Mouse (Mus musculus) small intestine, adult 2 months (tissue): ENCODE results near the gene Zfp423.

ENCODE experiments used
- CTCF ChIP-seq: fragments of 200-500 bp; IDR thresholded peaks from 2 replicates; pipeline ENCODE4 v1.5.1; 2012; ENCODE audit warnings: low read depth, mild to moderate bottlenecking, control low read depth, inconsistent platforms, low read length, moderate library complexity, mixed read lengths; ENCODE audit not compliant: insufficient replicate concordance, insufficient read length; ENCODE audit errors: extremely low read depth
- POLR2A ChIP-seq: fragments of 200-500 bp; IDR thresholded peaks from 2 replicates; pipeline ENCODE4 v1.6.1; 2012; ENCODE audit warnings: low read depth, mild to moderate bottlenecking, control low read depth, inconsistent platforms, low read length, moderate library complexity

- TF ChIP-seq CTCF: no peak
- TF ChIP-seq POLR2A: no peak
Measured at GRCm38 (mm10) chr8:87933752-87934151, 25.6 kb downstream of the Zfp423 start.
